Mouse (Mus musculus) spleen, adult 2 months (tissue): Measurements from ENCODE around the gene Grk4.

Experiments
- CTCF ChIP-seq: fragments of 200-500 bp; IDR thresholded peaks from 2 replicates; pipeline ENCODE4 v1.5.1; 2011; ENCODE audit warnings: mild to moderate bottlenecking, inconsistent platforms; ENCODE audit not compliant: insufficient read depth, insufficient read length, insufficient replicate concordance; ENCODE audit errors: extremely low read depth
- POLR2A ChIP-seq: fragments of 200-500 bp; IDR thresholded peaks from 2 replicates; pipeline ENCODE4 v1.6.1; 2011; ENCODE audit warnings: low read depth, low read length, inconsistent platforms

- TF ChIP-seq CTCF (no peak), POLR2A (no peak)
Observed at GRCm38 (mm10) chr5:34773392-34773791, 113.2 kb downstream of the Grk4 start.
